Mouse (Mus musculus) spleen, adult 2 months (tissue): ENCODE results near the gene Limd1. TPM values are rescaled to one million over a fixed set of nuclear protein-coding genes. Genes with fewer than 3 reads are reported as not detected.

ENCODE experiments used
- DNase-seq, 2 experiments: peaks; one replicate each; pipeline versions ENCODE4 v3.0.0 to v3.0.0-alpha.2; 2012 to 2021; ENCODE audit warnings: low spot score in 2 of 2, low read depth in 1 of 2
- H3K27ac ChIP-seq: fragments of 200-500 bp; 2 replicates; pipeline ENCODE4 v1.5.1; 2012; ENCODE audit warnings: low read length, inconsistent platforms; ENCODE audit not compliant: insufficient read depth
- H3K27me3 ChIP-seq: fragments of 200-500 bp; 2 replicates; pipeline ENCODE4 v1.6.1; 2012; ENCODE audit warnings: mild to moderate bottlenecking, moderate library complexity, low read length, inconsistent platforms; ENCODE audit not compliant: control insufficient read depth, insufficient read depth
- H3K36me3 ChIP-seq: fragments of 200-500 bp; 2 replicates; pipeline ENCODE4 v1.6.1; 2012; ENCODE audit warnings: mild to moderate bottlenecking, low read length, inconsistent platforms; ENCODE audit not compliant: control insufficient read depth, insufficient read depth
- H3K4me1 ChIP-seq: fragments of 200-500 bp; 2 replicates; pipeline ENCODE4 v1.6.1; 2011; ENCODE audit warnings: inconsistent platforms; ENCODE audit not compliant: control insufficient read depth, insufficient read depth, insufficient read length
- H3K4me3 ChIP-seq: fragments of 200-500 bp; 2 replicates; pipeline ENCODE4 v1.5.1; 2011; ENCODE audit warnings: mild to moderate bottlenecking, inconsistent platforms; ENCODE audit not compliant: insufficient read depth, insufficient read length; ENCODE audit errors: extremely low read depth
- CTCF ChIP-seq: fragments of 200-500 bp; IDR thresholded peaks from 2 replicates; pipeline ENCODE4 v1.5.1; 2011; ENCODE audit warnings: mild to moderate bottlenecking, inconsistent platforms; ENCODE audit not compliant: insufficient read depth, insufficient read length, insufficient replicate concordance; ENCODE audit errors: extremely low read depth
- POLR2A ChIP-seq: fragments of 200-500 bp; IDR thresholded peaks from 2 replicates; pipeline ENCODE4 v1.6.1; 2011; ENCODE audit warnings: low read depth, low read length, inconsistent platforms
- WGBS: fragments of 180-500 bp; shearing (Covaris S2); methylation state at CpG from one replicate; pipeline ENCODE4 v1.1.7; 2018; 5-methylcytosine and 5-hydroxymethylcytosine counted together
- polyA plus RNA-seq: library from polyadenylated mRNA; depleted of rRNA; stranded (reverse); fragments of >200 nt; gene quantifications from 2 replicates; pipeline ENCODE4 v1.2.3, GENCODE M21; 2012; rRNA removed

Limd1 gene
- polyA plus RNA-seq, 1 experiment, result 45.1 TPM

GRCm38 (mm10) chr9:123531234-123531633 is 52.7 kb downstream of the Limd1 start:
- Histone ChIP-seq H3K27ac (no peak overlapping the region), H3K36me3 (peaks cover 2% of the 10 kb centered on the region; the same call in 1 of the 2 replicates), H3K4me3 (no peak overlapping the region), H3K27me3 (no peaks in the 10 kb centered on the region), H3K4me1 (peaks cover 7% of the 10 kb centered on the region)
- DNase-seq, result no peak
- TF ChIP-seq POLR2A (no peak), CTCF (no peak)

GRCm38 (mm10) chr9:123536613-123537012 is 58.1 kb downstream of the Limd1 start:
- peaks cover under 1% of the 10 kb centered on the region; the same call in 1 of the 2 replicates for H3K4me1 ChIP-seq
- WGBS, result 95% methylated on average over 2 of the region's 2 CpGs
- H3K36me3 ChIP-seq, result peaks cover 2% of the 10 kb centered on the region; the same call in 1 of the 2 replicates
- no peak for TF ChIP-seq CTCF
- no peak for TF ChIP-seq POLR2A
- no peaks in the 10 kb centered on the region for H3K27me3 ChIP-seq
- H3K27ac ChIP-seq, result no peak overlapping the region
- H3K4me3 ChIP-seq, result no peak overlapping the region
- no peak for DNase-seq

GRCm38 (mm10) chr9:123538189-123538588 is 59.7 kb downstream of the Limd1 start:
- Histone ChIP-seq H3K27me3 (no peaks in the 10 kb centered on the region), H3K4me3 (no peak overlapping the region), H3K36me3 (peaks cover 4% of the 10 kb centered on the region; the same call in 1 of the 2 replicates), H3K4me1 (no peaks in the 10 kb centered on the region; the same call in 1 of the 2 replicates), H3K27ac (no peak overlapping the region)
- no peak for DNase-seq
- WGBS, result 82% methylated on average over 4 of the region's 4 CpGs
- TF ChIP-seq POLR2A (no peak), CTCF (no peak)

- WGBS, result 35% methylated on average over 1 of the region's 1 CpGs
- TF ChIP-seq POLR2A (no peak), CTCF (no peak)
- Histone ChIP-seq H3K27ac (no peak overlapping the region), H3K4me1 (no peaks in the 10 kb centered on the region; the same call in 1 of the 2 replicates), H3K4me3 (no peak overlapping the region), H3K36me3 (peaks cover 9% of the 10 kb centered on the region), H3K27me3 (no peaks in the 10 kb centered on the region)
- DNase-seq, result no peak
Observed at GRCm38 (mm10) chr9:123539093-123539492, 60.6 kb downstream of the Limd1 start.

GRCm38 (mm10) chr9:123539823-123540222 is 61.3 kb downstream of the Limd1 start:
- no peak overlapping the region for H3K4me3 ChIP-seq
- no peaks in the 10 kb centered on the region for H3K27me3 ChIP-seq
- peaks cover 9% of the 10 kb centered on the region for H3K36me3 ChIP-seq
- 86% methylated on average over 2 of the region's 2 CpGs for WGBS
- DNase-seq, result no peak
- H3K4me1 ChIP-seq, result no peaks in the 10 kb centered on the region; the same call in 1 of the 2 replicates
- H3K27ac ChIP-seq, result no peak overlapping the region
- no peak for TF ChIP-seq POLR2A
- TF ChIP-seq CTCF, result no peak

GRCm38 (mm10) chr9:123554599-123554998 is 76.1 kb downstream of the Limd1 start:
- DNase-seq, result no peak
- H3K36me3 ChIP-seq, result peaks cover 20% of the 10 kb centered on the region
- no peaks in the 10 kb centered on the region for H3K4me1 ChIP-seq
- TF ChIP-seq POLR2A (no peak), CTCF (no peak)
- H3K27ac ChIP-seq, result no peak overlapping the region
- no peaks in the 10 kb centered on the region for H3K27me3 ChIP-seq
- WGBS, result 91% methylated on average over 3 of the region's 3 CpGs
- H3K4me3 ChIP-seq, result no peak overlapping the region

Other genes with a start within 250 kb of the Limd1 start
- 5.9 and 10.5 TPM in 2 replicates for gene Tmem158, start 217.9 kb upstream of the Limd1 start, polyA plus RNA-seq
- 357 and 617 TPM in 2 replicates for gene Lars2, start 111.8 kb upstream of the Limd1 start, polyA plus RNA-seq
- 2.5 TPM in 2 replicates for gene Sacm1l, start 51.1 kb downstream of the Limd1 start, polyA plus RNA-seq
- gene Slc6a20b, start 153.9 kb downstream of the Limd1 start, polyA plus RNA-seq, result 0.06 and 0.25 TPM in 2 replicates
- gene Ccr9, start 199.7 kb downstream of the Limd1 start, polyA plus RNA-seq, result 8.2 and 8.7 TPM in 2 replicates
- 5.8 and 7.1 TPM in 2 replicates for gene Slc6a20a, start 200.2 kb downstream of the Limd1 start, polyA plus RNA-seq
- gene Lztfl1, start 239.0 kb downstream of the Limd1 start, polyA plus RNA-seq, result 1.00 and 1.4 TPM in 2 replicates